ENCODE assay signal across 8 mouse cellular contexts in the genomic region with DNA sequence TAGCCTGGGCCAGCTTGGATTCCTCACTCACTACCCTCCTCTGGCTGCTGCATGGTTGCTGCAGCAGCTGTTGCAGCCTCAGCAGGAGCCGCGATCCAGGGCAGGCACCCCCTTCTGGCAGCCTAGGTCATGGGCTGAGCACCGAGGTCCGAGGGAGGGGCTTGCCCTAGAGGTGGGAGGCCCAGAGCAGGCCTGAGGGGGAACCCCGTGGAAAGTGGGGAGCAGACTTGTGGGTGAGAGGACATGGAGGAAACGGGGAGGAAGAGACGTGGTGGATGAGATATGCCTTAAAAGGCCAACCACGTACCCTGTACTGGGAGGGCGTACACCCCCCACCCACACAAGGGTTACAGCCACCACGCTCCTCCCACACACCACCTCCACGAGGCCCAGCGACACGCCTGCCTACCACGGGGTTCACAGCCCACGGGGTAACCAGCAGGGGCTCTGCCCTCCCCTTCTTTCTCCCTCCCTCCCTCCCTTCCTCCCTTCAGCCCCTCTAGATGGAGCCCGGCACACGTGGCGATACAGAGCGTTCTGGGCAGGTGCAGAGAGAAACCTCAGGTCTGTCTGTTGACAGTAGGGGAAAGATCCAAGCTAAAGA.
DNase-seq lines count a peak whose midpoint lies in the region; ATAC-seq lines count a peak whose summit lies in the region.

No protein-coding gene starts in this region.

- peak overlapping the region; percentile 29 for H3K4me2 ChIP-seq in hindbrain, embryonic 14.5 days (replicated peaks)

- peaks cover 52% of the 10 kb centered on the region for H3K36me3 ChIP-seq in hindbrain, embryonic 14.5 days (replicated peaks; ENCODE audit: control insufficient read depth, insufficient read depth)
- H3K36me3 ChIP-seq in splenic B cell, adult 2 months (ENCODE audit: control insufficient read depth, insufficient read depth, low read length, poor library complexity, severe bottlenecking) = no peaks in the 10 kb centered on the region

- DNase-seq in kidney, postnatal 10 days = peak; percentile 57
- DNase-seq in kidney, adult 11 months = no peak
- DNase-seq in embryo, embryonic 11 days = peak; percentile 62
- no peak for DNase-seq in hindbrain, embryonic 14.5 days (ENCODE audit: low spot score)
- DNase-seq in splenic B cell, adult 2 months (ENCODE audit: low read depth, low spot score) = peak; percentile 75
- no peak for DNase-seq in urinary bladder, postnatal 14 days (ENCODE audit: low spot score)

- no peak overlapping the region for H3K9ac ChIP-seq in hindbrain, embryonic 14.5 days

- no peaks in the 10 kb centered on the region for H3K9me3 ChIP-seq in hindbrain, embryonic 14.5 days (ENCODE audit: control insufficient read depth, low read length)

- no peaks in the 10 kb centered on the region for H3K27me3 ChIP-seq in hindbrain, embryonic 14.5 days (ENCODE audit: control insufficient read depth, insufficient read depth, low read length)
- no peaks in the 10 kb centered on the region for H3K27me3 ChIP-seq in splenic B cell, adult 2 months (ENCODE audit: control insufficient read depth, insufficient read depth, low read length, poor library complexity, severe bottlenecking)

- H3K27ac ChIP-seq in hindbrain, embryonic 14.5 days = peak overlapping the region; percentile 47; the same call in 1 of the 2 replicates

- 5% methylated on average over 15 of the region's 19 CpGs for WGBS in hindbrain, embryonic 14.5 days

- peak; percentile 47 for ATAC-seq in hindbrain, embryonic 14.5 days (ENCODE audit: low FRiP score)
- ATAC-seq in megakaryocyte, adult 5-6 weeks (ENCODE audit: poor library complexity, severe bottlenecking) = peak; percentile 67
- no peak for ATAC-seq in erythroid progenitor cell, adult 5-6 weeks (replicated peaks; ENCODE audit: low FRiP score, poor library complexity, severe bottlenecking)

- no peak overlapping the region for H3K4me3 ChIP-seq in hindbrain, embryonic 14.5 days (replicated peaks; ENCODE audit: low read length)

- peaks cover 12% of the 10 kb centered on the region for H3K4me1 ChIP-seq in hindbrain, embryonic 14.5 days (replicated peaks; ENCODE audit: control insufficient read depth, insufficient read depth, low read length)

Comparison
In these comparisons a context has a peak if more than half of its experiments do, and no peak if none do; other contexts are left out.
1. DNase-seq: peak in kidney, postnatal 10 days (single experiment), embryo, embryonic 11 days (single experiment) and splenic B cell, adult 2 months (single experiment); none in kidney, adult 11 months (single experiment), hindbrain, embryonic 14.5 days (single experiment) and urinary bladder, postnatal 14 days (single experiment).